Mouse (Mus musculus): ENCODE results near the gene Zfp108. TPM values are rescaled to one million over a fixed set of nuclear protein-coding genes. Genes with fewer than 3 reads are reported as not detected.

Zfp108 gene
- polyA plus RNA-seq (2012; rRNA removed): 0.26 and 0.31 TPM in 2 replicates

GRCm38 (mm10) chr7:24254633-24255474 is at the start of gene Zfp108:
TSS of gene Zfp108 (plus strand) at chr7:24254794.
- Histone ChIP-seq H3K27ac (ENCODE audit: control insufficient read depth, insufficient read depth, low read depth, low read length) (no peak within 1 kb of the TSS), H3K4me1 (ENCODE audit: control insufficient read depth, insufficient read depth, low read length) (peaks cover 4% of the 10 kb centered on the region; the same call in 1 of the 2 replicates), H3K4me3 (ENCODE audit: control insufficient read depth, low read depth, low read length) (peak within 1 kb of the TSS; percentile 80), H3K27me3 (ENCODE audit: control insufficient read depth, insufficient read depth, low read length) (no peaks in the 10 kb centered on the region), H3K36me3 (ENCODE audit: control insufficient read depth, insufficient read depth, low read length) (no peaks in the 10 kb centered on the region)
- peak; percentile 58; the same call in 1 of the 2 replicates for TF ChIP-seq POLR2A (IDR thresholded peaks at IDR 0.05; ENCODE audit: control insufficient read depth, low read depth, low read length)
- no peak for TF ChIP-seq CTCF (IDR thresholded peaks at IDR 0.05; ENCODE audit: control insufficient read depth, insufficient read depth, insufficient replicate concordance, low read depth, low read length)

- no peak for TF ChIP-seq CTCF (IDR thresholded peaks at IDR 0.05; ENCODE audit: control insufficient read depth, insufficient read depth, insufficient replicate concordance, low read depth, low read length)
- 0 out of 2 replicates have a peak, but pooled peaks have one; percentile 39 for TF ChIP-seq POLR2A (IDR thresholded peaks at IDR 0.05; ENCODE audit: control insufficient read depth, low read depth, low read length)
- Histone ChIP-seq H3K27me3 (ENCODE audit: control insufficient read depth, insufficient read depth, low read length) (no peaks in the 10 kb centered on the region), H3K4me3 (ENCODE audit: control insufficient read depth, low read depth, low read length) (peak overlapping the region; percentile 80), H3K36me3 (ENCODE audit: control insufficient read depth, insufficient read depth, low read length) (no peaks in the 10 kb centered on the region), H3K27ac (ENCODE audit: control insufficient read depth, insufficient read depth, low read depth, low read length) (no peak overlapping the region), H3K4me1 (ENCODE audit: control insufficient read depth, insufficient read depth, low read length) (peaks cover 8% of the 10 kb centered on the region)
Measured at GRCm38 (mm10) chr7:24207488-24208261, 46.9 kb upstream of the Zfp108 start.

GRCm38 (mm10) chr7:24208282-24208886 is 46.2 kb upstream of the Zfp108 start:
- TF ChIP-seq CTCF (IDR thresholded peaks at IDR 0.05; ENCODE audit: control insufficient read depth, insufficient read depth, insufficient replicate concordance, low read depth, low read length) (no peak), POLR2A (IDR thresholded peaks at IDR 0.05; ENCODE audit: control insufficient read depth, low read depth, low read length) (no peak)
- no peaks in the 10 kb centered on the region for H3K27me3 ChIP-seq (ENCODE audit: control insufficient read depth, insufficient read depth, low read length)
- no peaks in the 10 kb centered on the region for H3K36me3 ChIP-seq (ENCODE audit: control insufficient read depth, insufficient read depth, low read length)
- H3K4me3 ChIP-seq (ENCODE audit: control insufficient read depth, low read depth, low read length): no peak overlapping the region
- H3K4me1 ChIP-seq (ENCODE audit: control insufficient read depth, insufficient read depth, low read length): peaks cover 8% of the 10 kb centered on the region
- no peak overlapping the region for H3K27ac ChIP-seq (ENCODE audit: control insufficient read depth, insufficient read depth, low read depth, low read length)

GRCm38 (mm10) chr7:24210296-24210695 is 44.3 kb upstream of the Zfp108 start:
- H3K27ac ChIP-seq (ENCODE audit: control insufficient read depth, insufficient read depth, low read depth, low read length): no peak overlapping the region
- H3K36me3 ChIP-seq (ENCODE audit: control insufficient read depth, insufficient read depth, low read length): no peaks in the 10 kb centered on the region
- no peak overlapping the region for H3K4me3 ChIP-seq (ENCODE audit: control insufficient read depth, low read depth, low read length)
- no peaks in the 10 kb centered on the region for H3K27me3 ChIP-seq (ENCODE audit: control insufficient read depth, insufficient read depth, low read length)
- TF ChIP-seq CTCF (IDR thresholded peaks at IDR 0.05; ENCODE audit: control insufficient read depth, insufficient read depth, insufficient replicate concordance, low read depth, low read length) (no peak), POLR2A (IDR thresholded peaks at IDR 0.05; ENCODE audit: control insufficient read depth, low read depth, low read length) (no peak)
- H3K4me1 ChIP-seq (ENCODE audit: control insufficient read depth, insufficient read depth, low read length): peaks cover 8% of the 10 kb centered on the region

GRCm38 (mm10) chr7:24211343-24211742 is 43.3 kb upstream of the Zfp108 start, which contains the start of gene Zfp111:
TSS of gene Zfp111 (minus strand) at chr7:24211443.
- TF ChIP-seq CTCF (IDR thresholded peaks at IDR 0.05; ENCODE audit: control insufficient read depth, insufficient read depth, insufficient replicate concordance, low read depth, low read length) (no peak), POLR2A (IDR thresholded peaks at IDR 0.05; ENCODE audit: control insufficient read depth, low read depth, low read length) (no peak)

GRCm38 (mm10) chr7:24237040-24237791 is 17.4 kb upstream of the Zfp108 start, which contains the start of gene Zfp109:
TSS of gene Zfp109 (minus strand) at chr7:24237560.
- no peak within 1 kb of the TSS for H3K27ac ChIP-seq (ENCODE audit: control insufficient read depth, insufficient read depth, low read depth, low read length)
- H3K4me1 ChIP-seq (ENCODE audit: control insufficient read depth, insufficient read depth, low read length): peaks cover 6% of the 10 kb centered on the region
- H3K27me3 ChIP-seq (ENCODE audit: control insufficient read depth, insufficient read depth, low read length): no peaks in the 10 kb centered on the region
- no peaks in the 10 kb centered on the region for H3K36me3 ChIP-seq (ENCODE audit: control insufficient read depth, insufficient read depth, low read length)
- TF ChIP-seq POLR2A (IDR thresholded peaks at IDR 0.05; ENCODE audit: control insufficient read depth, low read depth, low read length) (peak; percentile 57), CTCF (IDR thresholded peaks at IDR 0.05; ENCODE audit: control insufficient read depth, insufficient read depth, insufficient replicate concordance, low read depth, low read length) (no peak)
- H3K4me3 ChIP-seq (ENCODE audit: control insufficient read depth, low read depth, low read length): peak within 1 kb of the TSS; percentile 74

More at GRCm38 (mm10) chr7:24211343-24211742, 43.3 kb upstream of the Zfp108 start, which contains the start of gene Zfp111:
- Histone ChIP-seq H3K4me3 (ENCODE audit: control insufficient read depth, low read depth, low read length) (no peak within 1 kb of the TSS), H3K36me3 (ENCODE audit: control insufficient read depth, insufficient read depth, low read length) (no peaks in the 10 kb centered on the region), H3K27me3 (ENCODE audit: control insufficient read depth, insufficient read depth, low read length) (no peaks in the 10 kb centered on the region), H3K4me1 (ENCODE audit: control insufficient read depth, insufficient read depth, low read length) (peaks cover 8% of the 10 kb centered on the region), H3K27ac (ENCODE audit: control insufficient read depth, insufficient read depth, low read depth, low read length) (no peak within 1 kb of the TSS)
